In the genomic region with DNA sequence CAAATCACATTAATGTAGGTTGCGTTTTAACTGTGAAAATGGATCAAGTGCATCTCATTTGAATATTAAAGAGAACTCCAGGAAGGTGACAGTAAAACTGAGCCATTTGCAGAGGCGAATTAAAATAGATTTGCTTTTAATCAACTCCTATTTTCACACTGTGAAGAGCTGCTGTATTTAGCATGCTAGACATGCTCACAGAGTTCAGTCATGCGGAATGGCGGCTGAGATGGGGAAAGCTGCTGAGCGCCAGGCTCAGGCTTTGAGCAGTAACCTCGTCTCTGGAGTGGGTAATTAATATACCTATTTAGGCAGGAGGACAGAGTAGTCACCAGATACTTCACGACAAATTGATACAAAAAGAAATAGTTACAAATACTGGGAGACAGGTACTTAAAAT, we compare ENCODE assay signal across 9 mouse cellular contexts. TPM values are rescaled to one million over a fixed set of nuclear protein-coding genes. Genes with fewer than 3 reads are reported as not detected.
DNase-seq lines count a peak whose midpoint lies in the region; ATAC-seq and TF ChIP-seq lines count a peak whose summit lies in the region.
"Had no signal": no experiment of that assay in that cellular context is flagged by ENCODE, and none has a peak within 500 bp of the region (broad histone marks: within the 10 kb centered on the region; RNA-seq: fewer than 3 reads in every experiment).

No protein-coding gene starts in this region.

- H3K27me3 ChIP-seq in forebrain, embryonic 14.5 days (replicated peaks; ENCODE audit: control insufficient read depth, insufficient read depth, low read length): no peaks in the 10 kb centered on the region

- WGBS in forebrain, embryonic 14.5 days: 2% methylated on average over 7 of the region's 7 CpGs

- no peak for TF ChIP-seq CTCF in layer of hippocampus, adult 2 months (conservative IDR thresholded peaks at IDR 0.05)

- no peaks in the 10 kb centered on the region for H3K9me3 ChIP-seq in forebrain, embryonic 14.5 days (replicated peaks; ENCODE audit: control insufficient read depth, low read length)

- H3K36me3 ChIP-seq in forebrain, embryonic 14.5 days (ENCODE audit: control insufficient read depth, insufficient read depth, low read length): no peaks in the 10 kb centered on the region

- no peak for ATAC-seq in forebrain, embryonic 14.5 days
- ATAC-seq: lung, postnatal 0 days had no signal

- peak overlapping the region; percentile 16; the same call in 1 of the 2 replicates for H3K4me2 ChIP-seq in forebrain, embryonic 14.5 days (ENCODE audit: low read length)

- no peak overlapping the region for H3K4me3 ChIP-seq in layer of hippocampus, adult 2 months
- H3K4me3 ChIP-seq in forebrain, embryonic 14.5 days (ENCODE audit: low read depth, low read length): no peak overlapping the region

- peak overlapping the region; percentile 1; the same call in 1 of the 2 replicates for H3K9ac ChIP-seq in forebrain, embryonic 14.5 days (ENCODE audit: low read length)

- peak in 1 of 2 experiments; percentile 42 for DNase-seq in layer of hippocampus, adult 2 months (ENCODE audit: low spot score in 2 of 2)
- no peak for DNase-seq in layer of hippocampus, postnatal 36 days
- peak; percentile 91 for DNase-seq in forebrain, embryonic 14.5 days (ENCODE audit: low spot score)
- peak; percentile 68 for DNase-seq in kidney, postnatal 14 days
- peak; percentile 79 for DNase-seq in retina, embryonic 14.5 days (ENCODE audit: low spot score)
- no peak for DNase-seq in testis, postnatal 14 days (ENCODE audit: low spot score)
- no peak for DNase-seq in gastrocnemius, postnatal 14 days
- DNase-seq: adrenal gland, postnatal 25 days had no signal

- intact Hi-C loops in gastrocnemius, postnatal 14 days (cut with DNase I; ENCODE audit: low total_unique reads): no loop called here

- peaks cover 8% of the 10 kb centered on the region for H3K4me1 ChIP-seq in forebrain, embryonic 14.5 days (ENCODE audit: control insufficient read depth, insufficient read depth, low read length)

- peak overlapping the region; percentile 46 for H3K27ac ChIP-seq in layer of hippocampus, adult 2 months
- peak overlapping the region; percentile 35; the same call in 1 of the 2 replicates for H3K27ac ChIP-seq in forebrain, embryonic 14.5 days (ENCODE audit: low read depth, low read length)

RNA-seq across cellular contexts. Expression of a gene that starts 3.5 kb away (rescaled TPM):
- 10 to 100 TPM; 56.0 to 68.1 TPM for total RNA-seq in layer of hippocampus, adult 2 months (2021)
- 10 to 100 TPM; 55.3 to 66.7 TPM for total RNA-seq in layer of hippocampus, postnatal 36 days (2021)
- polyA plus RNA-seq in forebrain, embryonic 14.5 days (2014; fragmentation: Nextera tagmentation; extraction: Ambion mirVana): 10.7 and 14.0 TPM in 2 replicates
- total RNA-seq in gastrocnemius, postnatal 14 days (2021): 10 to 100 TPM; 20.1 to 22.1 TPM

Comparison
In these comparisons a context has a peak if more than half of its experiments do, and no peak if none do; other contexts are left out.
1. DNase-seq: peak in forebrain, embryonic 14.5 days (single experiment), kidney, postnatal 14 days (single experiment) and retina, embryonic 14.5 days (single experiment); none in layer of hippocampus, postnatal 36 days (0 of 2), testis, postnatal 14 days (single experiment) and gastrocnemius, postnatal 14 days (single experiment).